Mouse (Mus musculus) liver, postnatal 0 days (tissue): ENCODE data around the gene 1700025C18Rik. TPM values are rescaled to one million over a fixed set of nuclear protein-coding genes. Genes with fewer than 3 reads are reported as not detected.
A peak's percentile ranks its signal among the peaks of the same experiment; 100 is the strongest.

Source experiments
- ATAC-seq: fragments of 200-750 bp; cut with Nextera tagmentation; 2 replicates; pipeline ENCODE4 v1.8.0; 2017; ENCODE audit warnings: mild to moderate bottlenecking, moderate library complexity
- DNase-seq: peaks from one replicate; pipeline ENCODE4 v3.0.0-alpha.2; 2016
- H3K27ac ChIP-seq: fragments of 300-500 bp; sonication (generic); 2 replicates; pipeline ENCODE4 v1.5.1; 2014; ENCODE audit warnings: antibody characterized with exemption, moderate library complexity, mild to moderate bottlenecking, low read depth
- H3K27me3 ChIP-seq: fragments of 300-500 bp; sonication (generic); 2 replicates; pipeline ENCODE4 v1.6.1; 2014; ENCODE audit warnings: low read length, control low read depth, mixed read lengths; ENCODE audit not compliant: insufficient read depth
- H3K36me3 ChIP-seq: fragments of 300-500 bp; sonication (generic); replicated peaks from 2 replicates; pipeline ENCODE4 v1.6.1; 2014; ENCODE audit warnings: mild to moderate bottlenecking, control low read depth, low read length, moderate library complexity, mixed read lengths; ENCODE audit not compliant: insufficient read depth
- H3K4me1 ChIP-seq: fragments of 300-500 bp; sonication (generic); 2 replicates; pipeline ENCODE4 v1.6.1; 2014; ENCODE audit warnings: antibody characterized with exemption, mild to moderate bottlenecking, control low read depth; ENCODE audit not compliant: insufficient read depth
- H3K4me2 ChIP-seq: fragments of 300-500 bp; sonication (generic); 2 replicates; pipeline ENCODE4 v1.6.1; 2014; ENCODE audit warnings: low read depth, mild to moderate bottlenecking, low read length, moderate library complexity, mixed read lengths
- H3K4me3 ChIP-seq: fragments of 300-500 bp; sonication (generic); 2 replicates; pipeline ENCODE4 v1.5.1; 2014; ENCODE audit warnings: low read depth, low read length
- H3K9ac ChIP-seq: fragments of 300-500 bp; sonication (generic); replicated peaks from 2 replicates; pipeline ENCODE4 v1.6.1; 2014; ENCODE audit warnings: mild to moderate bottlenecking, moderate library complexity
- H3K9me3 ChIP-seq: fragments of 300-500 bp; sonication (generic); 2 replicates; pipeline ENCODE4 v1.6.1; 2016; ENCODE audit warnings: mild to moderate bottlenecking, control low read depth, low read length, mixed read lengths
- CTCF ChIP-seq: sonication (generic); IDR thresholded peaks from 2 replicates; pipeline ENCODE4 v1.5.1; 2016; ENCODE audit warnings: antibody characterized with exemption, low read depth
- EP300 ChIP-seq: IDR thresholded peaks from 2 replicates; pipeline ENCODE4 v1.6.1; 2016; ENCODE audit warnings: antibody characterized with exemption, low read depth, mild to moderate bottlenecking
- WGBS: fragments of 180-500 bp; shearing (Covaris S2); extraction: QIAGEN DNeasy Blood & Tissue Kit; methylation state at CpG from one replicate; pipeline ENCODE4 v1.1.7; 2014; ENCODE audit not compliant: insufficient replicate concordance; 5-methylcytosine and 5-hydroxymethylcytosine counted together
- polyA plus RNA-seq: library from polyadenylated mRNA; unstranded; fragments of >200 nt; fragmentation: Nextera tagmentation; extraction: Ambion mirVana; gene quantifications from 2 replicates; pipeline ENCODE4 v1.2.1, GENCODE M21; 2015

1700025C18Rik gene
- polyA plus RNA-seq, 1 experiment from 2014 or later: not detected

- TF ChIP-seq CTCF: peak; percentile 95
- TF ChIP-seq EP300: no peak
- Histone ChIP-seq H3K27ac (no peak overlapping the region), H3K4me2 (no peak overlapping the region), H3K4me1 (no peaks in the 10 kb centered on the region), H3K9ac (no peak overlapping the region), H3K4me3 (no peak overlapping the region), H3K9me3 (no peaks in the 10 kb centered on the region), H3K36me3 (no peaks in the 10 kb centered on the region), H3K27me3 (peaks cover 50% of the 10 kb centered on the region)
- DNase-seq (peak; percentile 82), ATAC-seq (peak; percentile 40; the same call in 1 of the 2 replicates)
- 38% methylated on average over 2 of the region's 2 CpGs for WGBS
These were observed 15.6 kb downstream of the 1700025C18Rik start for GRCm38 (mm10) chr2:165074937-165075336.

GRCm38 (mm10) chr2:165074081-165074884 is 16.3 kb downstream of the 1700025C18Rik start:
- H3K4me3 ChIP-seq: no peak overlapping the region
- WGBS: 32% methylated on average over 11 of the region's 11 CpGs
- H3K4me2 ChIP-seq: no peak overlapping the region
- peaks cover 46% of the 10 kb centered on the region for H3K27me3 ChIP-seq
- ATAC-seq: no peak
- no peak for DNase-seq
- no peak for TF ChIP-seq EP300
- TF ChIP-seq CTCF: no peak
- H3K9me3 ChIP-seq: no peaks in the 10 kb centered on the region
- no peak overlapping the region for H3K27ac ChIP-seq
- no peaks in the 10 kb centered on the region for H3K4me1 ChIP-seq
- no peak overlapping the region for H3K9ac ChIP-seq
- H3K36me3 ChIP-seq: no peaks in the 10 kb centered on the region

GRCm38 (mm10) chr2:165073381-165073781 is 17.2 kb downstream of the 1700025C18Rik start:
- Histone ChIP-seq H3K9me3 (no peaks in the 10 kb centered on the region), H3K4me2 (no peak overlapping the region), H3K27me3 (peaks cover 37% of the 10 kb centered on the region), H3K27ac (no peak overlapping the region), H3K9ac (no peak overlapping the region), H3K36me3 (no peaks in the 10 kb centered on the region), H3K4me3 (no peak overlapping the region), H3K4me1 (no peaks in the 10 kb centered on the region)
- TF ChIP-seq CTCF (no peak), EP300 (no peak)
- 22% methylated on average over 9 of the region's 9 CpGs for WGBS
- ATAC-seq: no peak
- no peak for DNase-seq

- H3K4me2 ChIP-seq: no peak overlapping the region
- DNase-seq: peak; percentile 61
- 25% methylated on average over 22 of the region's 23 CpGs for WGBS
These were observed 20.3 kb downstream of the 1700025C18Rik start for GRCm38 (mm10) chr2:165070096-165070816.

GRCm38 (mm10) chr2:165068806-165069205 is 21.7 kb downstream of the 1700025C18Rik start:
- H3K4me1 ChIP-seq: no peaks in the 10 kb centered on the region
- DNase-seq: no peak
- TF ChIP-seq EP300 (no peak), CTCF (no peak)
- no peak overlapping the region for H3K4me2 ChIP-seq
- no peak overlapping the region for H3K4me3 ChIP-seq
- WGBS: 69% methylated on average over 2 of the region's 2 CpGs
- no peaks in the 10 kb centered on the region for H3K9me3 ChIP-seq
- ATAC-seq: no peak
- no peak overlapping the region for H3K9ac ChIP-seq
- peaks cover 10% of the 10 kb centered on the region; the same call in 1 of the 2 replicates for H3K27me3 ChIP-seq
- no peak overlapping the region for H3K27ac ChIP-seq
- H3K36me3 ChIP-seq: no peaks in the 10 kb centered on the region

More at GRCm38 (mm10) chr2:165070096-165070816, 20.3 kb downstream of the 1700025C18Rik start:
- Histone ChIP-seq H3K36me3 (no peaks in the 10 kb centered on the region), H3K27me3 (peaks cover 19% of the 10 kb centered on the region; the same call in 1 of the 2 replicates), H3K27ac (no peak overlapping the region), H3K4me3 (no peak overlapping the region), H3K4me1 (no peaks in the 10 kb centered on the region), H3K9ac (no peak overlapping the region), H3K9me3 (no peaks in the 10 kb centered on the region)
- TF ChIP-seq CTCF (peak; percentile 66), EP300 (no peak)
- no peak for ATAC-seq

DNA sequence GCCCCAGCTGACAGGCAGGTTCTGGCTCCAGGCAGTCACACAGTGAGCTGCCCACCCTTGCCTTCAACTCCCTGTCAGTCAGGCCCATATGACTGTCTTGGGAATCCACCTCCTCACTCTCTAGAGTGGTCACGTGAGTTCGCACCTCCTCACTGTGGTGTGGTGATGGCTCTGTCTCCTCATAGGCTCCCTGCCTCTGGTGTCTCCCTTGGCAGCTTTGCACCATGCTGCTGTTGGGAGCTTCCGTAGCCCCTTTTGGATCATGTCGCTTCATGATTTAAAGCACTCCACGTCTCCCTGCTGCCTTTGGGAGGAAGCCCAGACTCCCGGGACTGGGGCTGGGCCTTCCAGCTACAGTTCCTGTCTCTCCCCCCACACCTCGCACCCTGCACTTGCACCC is 26.1 kb downstream of the 1700025C18Rik start:
- Histone ChIP-seq H3K27ac (no peak overlapping the region), H3K4me3 (no peak overlapping the region), H3K36me3 (no peaks in the 10 kb centered on the region), H3K27me3 (no peaks in the 10 kb centered on the region), H3K4me2 (no peak overlapping the region), H3K9me3 (no peaks in the 10 kb centered on the region), H3K9ac (no peak overlapping the region), H3K4me1 (no peaks in the 10 kb centered on the region; the same call in 1 of the 2 replicates)
- no peak for TF ChIP-seq EP300
- TF ChIP-seq CTCF: no peak
- DNase-seq: no peak
- 68% methylated on average over 7 of the region's 7 CpGs for WGBS
- ATAC-seq: no peak
